Mouse (Mus musculus): ENCODE measurements around the gene Itih2. TPM values are rescaled to one million over a fixed set of nuclear protein-coding genes. Genes with fewer than 3 reads are reported as not detected.

Itih2 gene
- polyA plus RNA-seq, 1 experiment, result 0.19 TPM

DNA sequence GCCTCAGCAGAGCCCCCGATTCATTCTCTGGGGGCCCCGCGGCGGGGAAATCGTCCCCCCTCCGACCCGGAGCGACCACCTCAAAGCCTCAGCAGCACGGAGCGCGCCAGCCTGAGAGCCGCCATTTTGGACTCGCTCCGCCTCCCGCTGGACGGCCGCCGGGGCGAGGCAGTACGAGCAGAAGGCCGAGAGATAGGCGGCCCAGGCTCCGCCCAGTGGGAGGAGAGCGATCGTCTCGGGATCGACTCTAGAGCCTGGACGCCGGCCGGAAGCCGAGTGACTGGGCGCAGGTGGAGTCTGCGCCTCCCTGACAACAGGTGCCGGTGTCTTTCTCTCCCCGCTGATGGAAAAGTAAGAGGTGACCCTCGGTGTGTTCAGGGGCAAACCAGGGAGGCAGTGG lies 82.7 kb downstream of the Itih2 start, which contains the start of gene Taf3:
TSS of gene Taf3 (minus strand) at position 136 of the 400 bp plus-strand sequence.
- H3K27me3 ChIP-seq (ENCODE audit: control insufficient read depth, insufficient read depth, low read length), result no peaks in the 10 kb centered on the region
- H3K4me3 ChIP-seq (ENCODE audit: extremely low read depth, insufficient read depth, insufficient read length), result peak within 1 kb of the TSS; percentile 93
- H3K36me3 ChIP-seq (ENCODE audit: control insufficient read depth, insufficient read depth, low read length), result no peaks in the 10 kb centered on the region
- peak; percentile 48 for TF ChIP-seq POLR2A (IDR thresholded peaks at IDR 0.05; ENCODE audit: low read depth, low read length)
- TF ChIP-seq CTCF (IDR thresholded peaks at IDR 0.05; ENCODE audit: extremely low read depth, insufficient read depth, insufficient read length, insufficient replicate concordance), result no peak
- H3K4me1 ChIP-seq (ENCODE audit: control insufficient read depth, insufficient read depth, insufficient read length), result no peaks in the 10 kb centered on the region; the same call in 1 of the 2 replicates
- WGBS, result 1% methylated on average over 36 of the region's 36 CpGs
- DNase-seq (ENCODE audit: low read depth in 1 of 2, low spot score in 2 of 2), result peak; percentile 81 to 91
- H3K27ac ChIP-seq (ENCODE audit: insufficient read depth, low read length), result peak within 1 kb of the TSS; percentile 41; the same call in 1 of the 2 replicates

- H3K27ac ChIP-seq (ENCODE audit: insufficient read depth, low read length), result peak overlapping the region; percentile 41; the same call in 1 of the 2 replicates
- DNase-seq (ENCODE audit: low read depth in 1 of 2, low spot score in 2 of 2), result peak in 1 of 2 experiments; percentile 25
These were observed 83.3 kb downstream of the Itih2 start for GRCm38 (mm10) chr2:10047758-10048436.

More at GRCm38 (mm10) chr2:10047758-10048436, 83.3 kb downstream of the Itih2 start:
- Histone ChIP-seq H3K36me3 (ENCODE audit: control insufficient read depth, insufficient read depth, low read length) (no peaks in the 10 kb centered on the region), H3K4me3 (ENCODE audit: extremely low read depth, insufficient read depth, insufficient read length) (peak overlapping the region; percentile 93), H3K4me1 (ENCODE audit: control insufficient read depth, insufficient read depth, insufficient read length) (no peaks in the 10 kb centered on the region; the same call in 1 of the 2 replicates), H3K27me3 (ENCODE audit: control insufficient read depth, insufficient read depth, low read length) (no peaks in the 10 kb centered on the region)
- TF ChIP-seq POLR2A (IDR thresholded peaks at IDR 0.05; ENCODE audit: low read depth, low read length) (no peak), CTCF (IDR thresholded peaks at IDR 0.05; ENCODE audit: extremely low read depth, insufficient read depth, insufficient read length, insufficient replicate concordance) (no peak)
- under 1% methylated on average over 47 of the region's 47 CpGs for WGBS

Other genes starting within 250 kb of the Itih2 start
- not detected in 2 replicates for gene 9230102O04Rik, start 241.9 kb downstream of the Itih2 start, polyA plus RNA-seq (2012; rRNA removed)
- gene Gata3, start 241.4 kb downstream of the Itih2 start, polyA plus RNA-seq (2012; rRNA removed), result 5.9 and 9.6 TPM in 2 replicates
- gene Taf3, start 82.8 kb downstream of the Itih2 start, polyA plus RNA-seq (2012; rRNA removed), result 6.6 and 8.2 TPM in 2 replicates
- 107 and 116 TPM in 2 replicates for gene Atp5c1, start 50.9 kb downstream of the Itih2 start, polyA plus RNA-seq (2012; rRNA removed)
- 2.2 and 2.7 TPM in 2 replicates for gene Kin, start 50.8 kb downstream of the Itih2 start, polyA plus RNA-seq (2012; rRNA removed)
- gene Itih5, start 22.2 kb upstream of the Itih2 start, polyA plus RNA-seq (2012; rRNA removed), result 2.1 and 2.2 TPM in 2 replicates
- 0.28 and 0.34 TPM in 2 replicates for gene Sfmbt2, start 239.1 kb upstream of the Itih2 start, polyA plus RNA-seq (2012; rRNA removed)

All from spleen, adult 2 months (tissue).